Mouse (Mus musculus): ENCODE measurements at regions not wholly inside any gene's neighbourhood (a gene's known extent, or its start where the extent isn't known, plus 50 kb on each side); places are given as distances from the start of the nearest gene placed in this dataset.

DNA sequence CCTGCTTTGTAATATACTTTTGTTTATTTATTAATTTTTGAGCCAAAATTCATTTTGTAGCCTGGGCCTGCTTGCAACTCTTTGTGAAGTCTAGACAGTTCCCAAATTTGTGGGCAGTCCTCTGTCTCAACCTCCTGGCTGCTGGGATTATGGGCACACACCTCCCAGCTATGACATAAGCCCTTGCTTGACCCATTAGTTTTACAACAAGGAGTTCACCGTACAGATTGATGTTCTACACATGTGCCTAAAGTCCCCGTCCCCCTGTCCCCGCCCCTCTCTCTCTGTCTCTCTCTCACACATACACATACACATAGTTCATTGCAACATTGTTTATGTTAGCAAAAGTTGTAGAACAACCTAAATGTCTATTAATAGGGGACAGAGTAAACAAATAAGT, 63.7 kb upstream of the Abca1 start:
- H3K27me3 ChIP-seq (replicated peaks; ENCODE audit: control insufficient read depth, insufficient read depth, low read length): no peaks in the 10 kb centered on the region
- no peak for ATAC-seq
- no peaks in the 10 kb centered on the region for H3K9me3 ChIP-seq (ENCODE audit: control insufficient read depth, low read length)
- no peaks in the 10 kb centered on the region for H3K36me3 ChIP-seq (ENCODE audit: control insufficient read depth, insufficient read depth)
- H3K4me2 ChIP-seq (ENCODE audit: low read length): no peak overlapping the region
- no peak overlapping the region for H3K9ac ChIP-seq (replicated peaks; ENCODE audit: low read depth, low read length)
- H3K4me1 ChIP-seq (replicated peaks; ENCODE audit: control insufficient read depth, insufficient read depth, low read length): peaks cover 13% of the 10 kb centered on the region
- 87% methylated on average over 3 of the region's 3 CpGs for WGBS
- H3K27ac ChIP-seq (ENCODE audit: low read length): no peak overlapping the region
- no peak overlapping the region for H3K4me3 ChIP-seq (replicated peaks; ENCODE audit: low read length)

DNA sequence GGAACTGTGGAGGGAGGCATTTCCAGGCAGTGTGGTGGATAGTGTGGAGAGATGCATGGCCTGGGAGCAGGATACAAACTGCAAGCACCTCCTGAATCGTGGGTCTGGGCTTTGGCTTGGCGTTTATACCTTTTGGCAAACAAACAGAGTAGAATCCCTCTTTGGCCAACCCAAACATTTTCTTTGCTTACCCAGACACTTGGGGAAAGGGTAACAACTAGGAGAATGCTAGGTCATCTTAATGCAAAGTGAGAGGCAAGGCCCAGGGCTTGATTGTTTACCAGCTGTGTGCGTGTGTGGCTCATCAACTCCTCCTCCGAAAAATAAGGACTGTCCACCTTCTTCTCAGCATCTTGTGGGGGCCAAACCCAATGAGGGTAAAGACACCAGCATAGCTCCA, 61.1 kb upstream of the Abca1 start:
- ATAC-seq: no peak
- H3K36me3 ChIP-seq (ENCODE audit: control insufficient read depth, insufficient read depth): no peaks in the 10 kb centered on the region
- H3K4me1 ChIP-seq (replicated peaks; ENCODE audit: control insufficient read depth, insufficient read depth, low read length): peaks cover 22% of the 10 kb centered on the region
- H3K9me3 ChIP-seq (ENCODE audit: control insufficient read depth, low read length): no peaks in the 10 kb centered on the region
- H3K4me2 ChIP-seq (ENCODE audit: low read length): no peak overlapping the region
- 88% methylated on average over 4 of the region's 4 CpGs for WGBS
- no peak overlapping the region for H3K4me3 ChIP-seq (replicated peaks; ENCODE audit: low read length)
- H3K27ac ChIP-seq (ENCODE audit: low read length): no peak overlapping the region
- no peak overlapping the region for H3K9ac ChIP-seq (replicated peaks; ENCODE audit: low read depth, low read length)
- no peaks in the 10 kb centered on the region for H3K27me3 ChIP-seq (replicated peaks; ENCODE audit: control insufficient read depth, insufficient read depth, low read length)

DNA sequence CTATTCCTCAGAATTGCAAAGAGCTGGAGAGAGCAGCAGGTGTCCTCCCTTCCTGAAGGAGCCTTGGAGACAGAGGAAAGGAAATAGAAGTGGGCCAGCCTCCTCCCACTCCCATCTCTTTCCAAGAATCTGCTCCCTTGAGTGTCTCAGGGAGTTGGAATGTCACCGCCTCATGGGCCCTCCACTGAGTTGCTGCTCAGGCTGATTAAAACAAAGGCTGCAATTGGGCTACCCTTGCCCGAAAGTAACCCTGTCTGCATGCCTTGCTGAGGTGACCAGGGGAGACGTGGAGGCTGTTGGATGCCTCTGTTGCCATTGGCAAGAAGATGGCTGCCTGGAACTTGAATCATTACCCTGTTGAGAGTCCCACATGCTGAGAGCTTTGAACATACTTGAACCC, 59.7 kb upstream of the Abca1 start:
- Histone ChIP-seq H3K36me3 (ENCODE audit: control insufficient read depth, insufficient read depth) (no peaks in the 10 kb centered on the region), H3K4me3 (replicated peaks; ENCODE audit: low read length) (no peak overlapping the region), H3K27me3 (replicated peaks; ENCODE audit: control insufficient read depth, insufficient read depth, low read length) (no peaks in the 10 kb centered on the region), H3K9me3 (ENCODE audit: control insufficient read depth, low read length) (no peaks in the 10 kb centered on the region), H3K4me1 (replicated peaks; ENCODE audit: control insufficient read depth, insufficient read depth, low read length) (peaks cover 22% of the 10 kb centered on the region), H3K4me2 (ENCODE audit: low read length) (no peak overlapping the region), H3K27ac (ENCODE audit: low read length) (peak overlapping the region; percentile 39), H3K9ac (replicated peaks; ENCODE audit: low read depth, low read length) (no peak overlapping the region)
- WGBS: 25% methylated on average over 3 of the region's 3 CpGs
- peak; percentile 34 for ATAC-seq

DNA sequence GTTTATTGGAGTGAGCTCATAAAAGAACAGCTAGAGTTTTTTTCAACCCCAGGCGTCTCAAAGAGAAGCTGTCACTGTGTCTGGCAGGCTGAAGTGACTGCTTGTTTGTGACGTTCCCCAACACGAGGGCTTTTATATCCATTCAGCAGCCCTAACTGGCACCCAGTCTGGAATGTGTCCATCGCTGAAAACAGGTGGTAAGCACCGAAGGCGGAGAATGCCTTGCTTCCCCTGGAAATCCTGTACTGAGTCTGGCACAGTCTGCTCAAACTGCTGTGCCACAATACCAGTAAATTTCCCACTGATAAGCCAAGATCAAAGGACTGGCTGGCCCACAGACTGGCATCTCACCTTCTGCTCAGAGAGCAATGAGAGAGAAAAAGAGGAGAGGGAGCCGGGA, 59.1 kb upstream of the Abca1 start:
- Histone ChIP-seq H3K4me3 (replicated peaks; ENCODE audit: low read length) (no peak overlapping the region), H3K4me2 (ENCODE audit: low read length) (no peak overlapping the region; the same call in 1 of the 2 replicates), H3K9ac (replicated peaks; ENCODE audit: low read depth, low read length) (no peak overlapping the region), H3K27me3 (replicated peaks; ENCODE audit: control insufficient read depth, insufficient read depth, low read length) (no peaks in the 10 kb centered on the region), H3K27ac (ENCODE audit: low read length) (peak overlapping the region; percentile 39), H3K4me1 (replicated peaks; ENCODE audit: control insufficient read depth, insufficient read depth, low read length) (peaks cover 22% of the 10 kb centered on the region), H3K36me3 (ENCODE audit: control insufficient read depth, insufficient read depth) (no peaks in the 10 kb centered on the region), H3K9me3 (ENCODE audit: control insufficient read depth, low read length) (no peaks in the 10 kb centered on the region)
- WGBS: 6% methylated on average over 7 of the region's 7 CpGs
- ATAC-seq: peak; percentile 83

DNA sequence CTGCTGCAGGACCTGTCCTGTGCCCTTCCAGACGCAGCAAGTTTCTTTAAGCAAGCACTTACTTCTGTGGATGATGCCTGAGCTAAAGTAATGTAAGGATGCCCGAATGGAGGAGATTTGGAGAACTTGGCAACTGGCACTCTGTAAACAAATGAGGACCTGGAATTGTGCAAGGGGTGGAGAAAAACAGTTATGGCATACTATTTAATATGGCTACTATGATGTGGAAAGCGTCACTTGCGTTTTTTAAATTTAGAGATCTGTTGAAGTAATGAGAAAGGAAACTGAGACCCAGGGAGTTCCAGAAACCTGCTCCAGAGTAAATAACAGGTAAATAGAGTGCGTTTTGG, 58.6 kb upstream of the Abca1 start:
- peak overlapping the region; percentile 62 for H3K9ac ChIP-seq (replicated peaks; ENCODE audit: low read depth, low read length)
- H3K4me3 ChIP-seq (replicated peaks; ENCODE audit: low read length): peak overlapping the region; percentile 47
- H3K36me3 ChIP-seq (ENCODE audit: control insufficient read depth, insufficient read depth): no peaks in the 10 kb centered on the region
- H3K4me2 ChIP-seq (ENCODE audit: low read length): peak overlapping the region; percentile 71
- no peaks in the 10 kb centered on the region for H3K27me3 ChIP-seq (replicated peaks; ENCODE audit: control insufficient read depth, insufficient read depth, low read length)
- no peaks in the 10 kb centered on the region for H3K9me3 ChIP-seq (ENCODE audit: control insufficient read depth, low read length)
- peaks cover 22% of the 10 kb centered on the region for H3K4me1 ChIP-seq (replicated peaks; ENCODE audit: control insufficient read depth, insufficient read depth, low read length)
- peak overlapping the region; percentile 39 for H3K27ac ChIP-seq (ENCODE audit: low read length)
- no peak for ATAC-seq
- WGBS: 36% methylated on average over 5 of the region's 5 CpGs

DNA sequence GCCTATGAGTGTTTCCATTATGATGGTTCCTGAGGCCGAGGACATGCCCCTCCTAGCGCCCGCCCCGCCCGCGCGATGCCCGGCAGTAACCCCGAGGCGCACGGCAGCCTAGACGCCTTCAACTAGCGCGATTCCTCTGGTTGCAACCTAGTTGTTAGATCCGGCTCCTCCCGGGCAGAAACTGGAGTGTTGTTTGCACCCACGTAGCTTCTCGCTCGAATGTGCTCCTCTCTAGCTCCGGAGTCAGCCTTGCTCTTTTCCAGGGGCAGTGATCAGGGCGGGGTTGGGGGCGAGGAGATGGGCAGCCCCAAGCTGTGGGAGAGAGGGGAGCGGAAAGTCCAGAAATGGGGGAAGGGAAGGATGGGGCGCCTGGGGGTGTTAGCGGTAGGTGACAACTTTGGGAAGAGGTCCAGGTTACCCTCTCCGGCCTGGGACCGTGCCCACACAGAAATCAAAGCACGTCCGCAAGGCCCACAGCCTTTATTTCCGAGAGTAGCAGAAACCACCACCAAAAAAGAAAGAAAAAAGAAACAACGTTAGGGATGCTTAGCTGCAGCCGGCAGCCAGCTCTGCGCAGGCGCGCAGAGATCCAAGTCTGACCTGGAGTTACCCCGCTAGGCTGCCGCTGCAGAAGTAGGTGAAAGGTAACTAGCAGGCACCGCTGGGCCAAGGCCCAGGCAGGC, 58.1 kb upstream of the Abca1 start:
- Histone ChIP-seq H3K4me2 (ENCODE audit: low read length) (peak overlapping the region; percentile 71), H3K27ac (ENCODE audit: low read length) (peak overlapping the region; percentile 46), H3K9me3 (ENCODE audit: control insufficient read depth, low read length) (no peaks in the 10 kb centered on the region), H3K4me1 (replicated peaks; ENCODE audit: control insufficient read depth, insufficient read depth, low read length) (peaks cover 22% of the 10 kb centered on the region), H3K4me3 (replicated peaks; ENCODE audit: low read length) (peak overlapping the region; percentile 47), H3K9ac (replicated peaks; ENCODE audit: low read depth, low read length) (peak overlapping the region; percentile 62), H3K36me3 (ENCODE audit: control insufficient read depth, insufficient read depth) (no peaks in the 10 kb centered on the region), H3K27me3 (replicated peaks; ENCODE audit: control insufficient read depth, insufficient read depth, low read length) (no peaks in the 10 kb centered on the region)
- under 1% methylated on average over 38 of the region's 38 CpGs for WGBS
- ATAC-seq: peak; percentile 87

DNA sequence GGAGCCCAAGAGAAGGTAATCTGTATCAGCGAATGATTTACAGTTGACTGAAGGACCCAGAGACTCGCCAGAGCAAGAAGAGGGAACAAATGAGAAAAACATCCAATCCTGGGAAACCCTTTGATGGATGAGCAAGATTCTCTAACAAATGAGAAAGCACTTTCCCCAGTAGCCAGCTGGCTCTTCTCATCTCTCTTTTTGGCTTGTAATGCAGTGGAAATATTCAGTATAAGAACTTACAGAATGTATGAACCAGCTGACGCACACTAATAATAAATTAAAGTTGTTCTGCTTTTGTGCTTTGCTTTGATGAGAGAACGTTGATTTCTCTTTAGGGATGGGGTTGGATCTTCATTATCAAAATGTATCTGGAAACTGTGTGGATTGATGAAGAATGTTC, 52.8 kb upstream of the Abca1 start:
- H3K27ac ChIP-seq (ENCODE audit: low read length): no peak overlapping the region
- WGBS: 69% methylated on average over 4 of the region's 4 CpGs
- H3K9me3 ChIP-seq (ENCODE audit: control insufficient read depth, low read length): no peaks in the 10 kb centered on the region
- peaks cover 4% of the 10 kb centered on the region; the same call in 1 of the 2 replicates for H3K4me1 ChIP-seq (replicated peaks; ENCODE audit: control insufficient read depth, insufficient read depth, low read length)
- no peak for ATAC-seq
- no peak overlapping the region for H3K4me3 ChIP-seq (replicated peaks; ENCODE audit: low read length)
- no peak overlapping the region for H3K9ac ChIP-seq (replicated peaks; ENCODE audit: low read depth, low read length)
- no peaks in the 10 kb centered on the region for H3K36me3 ChIP-seq (ENCODE audit: control insufficient read depth, insufficient read depth)
- no peak overlapping the region for H3K4me2 ChIP-seq (ENCODE audit: low read length)
- H3K27me3 ChIP-seq (replicated peaks; ENCODE audit: control insufficient read depth, insufficient read depth, low read length): no peaks in the 10 kb centered on the region

DNA sequence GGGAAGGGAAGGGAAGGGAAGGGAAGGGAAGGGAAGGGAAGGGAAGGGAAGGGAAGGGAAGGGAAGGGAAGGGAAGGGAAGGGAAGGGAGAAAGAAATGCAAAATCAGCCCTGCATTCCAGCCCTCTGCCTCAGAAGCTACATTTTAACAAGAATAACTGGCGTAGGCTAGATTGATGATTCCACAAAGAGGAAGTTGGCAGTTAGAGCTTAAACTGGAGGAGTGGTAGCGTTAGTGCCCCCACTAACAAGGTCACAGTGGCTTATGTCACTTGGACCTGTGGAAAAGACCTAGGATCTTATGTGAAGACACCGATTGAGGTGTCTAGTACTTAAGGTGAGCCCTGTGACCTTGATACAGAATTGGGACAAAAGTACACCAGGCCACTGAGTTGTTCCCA, 51.0 kb upstream of the Abca1 start:
- Histone ChIP-seq H3K9me3 (ENCODE audit: control insufficient read depth, low read length) (no peaks in the 10 kb centered on the region), H3K4me1 (replicated peaks; ENCODE audit: control insufficient read depth, insufficient read depth, low read length) (no peaks in the 10 kb centered on the region), H3K4me3 (replicated peaks; ENCODE audit: low read length) (no peak overlapping the region), H3K4me2 (ENCODE audit: low read length) (no peak overlapping the region), H3K27ac (ENCODE audit: low read length) (no peak overlapping the region), H3K27me3 (replicated peaks; ENCODE audit: control insufficient read depth, insufficient read depth, low read length) (no peaks in the 10 kb centered on the region), H3K9ac (replicated peaks; ENCODE audit: low read depth, low read length) (no peak overlapping the region), H3K36me3 (ENCODE audit: control insufficient read depth, insufficient read depth) (no peaks in the 10 kb centered on the region)
- no peak for ATAC-seq
- WGBS: 84% methylated on average over 3 of the region's 3 CpGs

All from forebrain, embryonic 16.5 days (tissue).